ENCODE assay signal across 9 mouse cellular contexts in the genomic region with DNA sequence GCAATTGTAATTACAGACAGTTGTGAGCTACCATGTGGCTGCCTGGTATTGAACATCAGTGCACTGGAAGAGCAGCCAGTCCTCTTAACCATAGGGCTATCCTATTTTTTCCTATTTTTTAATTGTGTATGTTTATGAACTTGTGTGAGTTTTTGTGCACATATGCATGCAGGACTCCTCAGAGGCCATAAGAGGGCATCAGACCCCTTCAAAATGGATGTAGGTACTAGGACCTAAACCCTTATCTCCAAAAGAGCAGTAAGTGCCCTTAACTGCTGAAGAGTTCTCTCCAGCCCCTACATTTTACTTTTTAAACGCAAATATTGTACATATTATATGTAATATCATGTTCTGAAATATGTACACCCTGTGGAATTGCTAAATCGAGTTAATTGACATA. TPM values are rescaled to one million over a fixed set of nuclear protein-coding genes. Genes with fewer than 3 reads are reported as not detected.
DNase-seq lines count a peak whose midpoint lies in the region; ATAC-seq and TF ChIP-seq lines count a peak whose summit lies in the region.
"Had no signal": no experiment of that assay in that cellular context is flagged by ENCODE, and none has a peak within 500 bp of the region (broad histone marks: within the 10 kb centered on the region; RNA-seq: fewer than 3 reads in every experiment).

No protein-coding gene starts in this region.

- no peak for TF ChIP-seq EP300 in MEL (IDR thresholded peaks at IDR 0.05; ENCODE audit: low read depth in 1 of 2, low read length in 2 of 2)

- H3K9me3 ChIP-seq in intestine, postnatal 0 days (ENCODE audit: control insufficient read depth): no peaks in the 10 kb centered on the region
- H3K9me3 ChIP-seq in intestine, embryonic 16.5 days (ENCODE audit: control insufficient read depth, low read length): no peaks in the 10 kb centered on the region
- no peaks in the 10 kb centered on the region for H3K9me3 ChIP-seq in MEL (replicated peaks; ENCODE audit: insufficient read depth, low read length)
- H3K9me3 ChIP-seq: heart, embryonic 12.5 days; neural tube, embryonic 13.5 days had no signal

- H3K27me3 ChIP-seq in intestine, postnatal 0 days (replicated peaks; ENCODE audit: control insufficient read depth, insufficient read depth, low read length): no peaks in the 10 kb centered on the region
- 0 out of 2 replicates have a peak, but pooled peaks cover 3% of the 10 kb centered on the region for H3K27me3 ChIP-seq in intestine, embryonic 16.5 days (replicated peaks; ENCODE audit: control insufficient read depth, insufficient read depth, low read length)
- H3K27me3 ChIP-seq in MEL (ENCODE audit: control insufficient read depth in 1 of 2, insufficient read depth in 2 of 2, low read length in 2 of 2): peaks cover 0 to 2% of the 10 kb centered on the region in 2 experiments; a peak in 2 of 4 replicates

- H3K9ac ChIP-seq in intestine, postnatal 0 days (ENCODE audit: low read depth, low read length): no peak overlapping the region
- H3K9ac ChIP-seq in intestine, embryonic 16.5 days (ENCODE audit: low read depth, low read length): no peak overlapping the region
- H3K9ac ChIP-seq in MEL (ENCODE audit: control insufficient read depth, low read depth, low read length, poor library complexity, severe bottlenecking): no peak overlapping the region
- H3K9ac ChIP-seq: heart, embryonic 12.5 days; neural tube, embryonic 13.5 days had no signal

- no peaks in the 10 kb centered on the region for H3K79me2 ChIP-seq in MEL (ENCODE audit: control insufficient read depth, insufficient read depth, low read length, poor library complexity)

- ATAC-seq in intestine, postnatal 0 days: no peak
- no peak for ATAC-seq in intestine, embryonic 16.5 days
- no peak for ATAC-seq in erythroblast, adult 5-6 weeks (replicated peaks; ENCODE audit: low FRiP score, poor library complexity, severe bottlenecking)

- no peak overlapping the region for H3K27ac ChIP-seq in intestine, postnatal 0 days (ENCODE audit: low read depth, low read length)
- H3K27ac ChIP-seq in intestine, embryonic 16.5 days (ENCODE audit: low read length): no peak overlapping the region
- no peak overlapping the region for H3K27ac ChIP-seq in MEL (ENCODE audit: control insufficient read depth, low read depth, low read length)
- H3K27ac ChIP-seq: neural tube, embryonic 13.5 days had no signal

- TF ChIP-seq POLR2A in MEL (IDR thresholded peaks at IDR 0.05; ENCODE audit: control insufficient read depth in 1 of 2, insufficient read depth in 1 of 2, low read depth in 1 of 2, low read length in 2 of 2, poor library complexity in 1 of 2): no peak

- no peak overlapping the region for H3K4me3 ChIP-seq in intestine, postnatal 0 days (ENCODE audit: low read depth, low read length)
- H3K4me3 ChIP-seq in intestine, embryonic 16.5 days (ENCODE audit: low read length): no peak overlapping the region
- no peak overlapping the region for H3K4me3 ChIP-seq in MEL (ENCODE audit: control insufficient read depth in 1 of 2, insufficient read depth in 1 of 2, low read depth in 2 of 2, low read length in 2 of 2)
- H3K4me3 ChIP-seq: heart, embryonic 12.5 days; neural tube, embryonic 13.5 days had no signal

- DNase-seq in 416B (ENCODE audit: low read depth) (peak; percentile 62), MEL (ENCODE audit: low read depth, low spot score) (peak; percentile 52)
- peak; percentile 35 for DNase-seq in embryo, embryonic 11 days
- no peak for DNase-seq in spleen, adult 12 weeks (ENCODE audit: low spot score)

- TF ChIP-seq RAD21 in MEL (IDR thresholded peaks at IDR 0.05; ENCODE audit: low read depth, low read length): peak; percentile 58

- no peaks in the 10 kb centered on the region for H3K4me1 ChIP-seq in intestine, postnatal 0 days (replicated peaks; ENCODE audit: control insufficient read depth, insufficient read depth, low read length)
- H3K4me1 ChIP-seq in intestine, embryonic 16.5 days (ENCODE audit: control insufficient read depth, insufficient read depth, low read length): no peaks in the 10 kb centered on the region
- H3K4me1 ChIP-seq in MEL (ENCODE audit: control insufficient read depth in 1 of 2, insufficient read depth in 2 of 2, low read length in 2 of 2): no peaks in the 10 kb centered on the region
- H3K4me1 ChIP-seq: heart, embryonic 12.5 days; neural tube, embryonic 13.5 days had no signal

- WGBS in intestine, postnatal 0 days: 33% methylated on average over 2 of the region's 2 CpGs
- WGBS in intestine, embryonic 16.5 days: 28% methylated on average over 2 of the region's 2 CpGs

- H3K36me3 ChIP-seq in intestine, postnatal 0 days (ENCODE audit: control insufficient read depth, insufficient read depth): no peaks in the 10 kb centered on the region
- no peaks in the 10 kb centered on the region for H3K36me3 ChIP-seq in intestine, embryonic 16.5 days (ENCODE audit: control insufficient read depth, insufficient read depth, low read length)
- no peaks in the 10 kb centered on the region for H3K36me3 ChIP-seq in MEL (ENCODE audit: control insufficient read depth in 1 of 2, insufficient read depth in 2 of 2, low read length in 2 of 2)
- H3K36me3 ChIP-seq: heart, embryonic 12.5 days; neural tube, embryonic 13.5 days had no signal

- no peak overlapping the region for H3K4me2 ChIP-seq in intestine, postnatal 0 days (replicated peaks; ENCODE audit: low read depth)
- no peak overlapping the region for H3K4me2 ChIP-seq in intestine, embryonic 16.5 days (ENCODE audit: low read depth, low read length)
- H3K4me2 ChIP-seq: heart, embryonic 12.5 days; neural tube, embryonic 13.5 days had no signal

- peak; percentile 65 for TF ChIP-seq CTCF in intestine, postnatal 0 days (IDR thresholded peaks at IDR 0.05; ENCODE audit: low read depth)
- TF ChIP-seq CTCF in MEL (IDR thresholded peaks at IDR 0.05 in 2 of 3, conservative IDR thresholded peaks at IDR 0.05 in 1 of 3; ENCODE audit: control insufficient read depth in 1 of 3, insufficient read depth in 1 of 3, low read depth in 2 of 3, low read length in 3 of 3, poor library complexity in 1 of 3, severe bottlenecking in 1 of 3): peak; percentile 13 to 56 (median 31); a peak in 5 of 6 replicates

TF ChIP-seq in MEL, 35 proteins besides CTCF, POLR2A, EP300 and RAD21:
- no peak for TF ChIP-seq NELFE (IDR thresholded peaks at IDR 0.05; ENCODE audit: low read depth, low read length)
- TF ChIP-seq SMC3 (IDR thresholded peaks at IDR 0.05; ENCODE audit: low read depth, low read length): peak; percentile 53

RNA-seq across cellular contexts. Expression of a gene that starts 11.1 kb away (rescaled TPM):
- polyA plus RNA-seq in intestine, postnatal 0 days (2015; fragmentation: Nextera tagmentation; extraction: Ambion mirVana): not detected in 2 replicates
- polyA plus RNA-seq in intestine, embryonic 16.5 days (2015; fragmentation: Nextera tagmentation; extraction: Ambion mirVana): 0.26 TPM in 1 of 2 replicates, not detected in the other
- total RNA-seq in MEL (2012; rRNA removed): not detected in 2 replicates
- polyA plus RNA-seq in MEL (2012; ENCODE audit: insufficient read depth in 1 of 2, insufficient read length in 2 of 2, low read depth in 1 of 2, low replicate concordance in 2 of 2, missing spikeins in 1 of 2): not detected
- not detected in 2 replicates for total RNA-seq in erythroblast, adult 5-6 weeks (2015; ENCODE audit: low replicate concordance)
- total RNA-seq in erythroblast, adult 5-6 weeks (2017; ENCODE audit: low replicate concordance): not detected in 2 replicates
- polyA plus RNA-seq: neural tube, embryonic 13.5 days had no signal

RNA-seq across cellular contexts. Expression of a gene that starts 11.3 kb away (rescaled TPM):
- not detected in 2 replicates for polyA plus RNA-seq in intestine, postnatal 0 days (2015; fragmentation: Nextera tagmentation; extraction: Ambion mirVana)
- polyA plus RNA-seq in intestine, embryonic 16.5 days (2015; fragmentation: Nextera tagmentation; extraction: Ambion mirVana): 0.16 TPM in 1 of 2 replicates, not detected in the other
- not detected in 2 replicates for total RNA-seq in MEL (2012; rRNA removed)
- polyA plus RNA-seq in MEL (2012; ENCODE audit: insufficient read depth in 1 of 2, insufficient read length in 2 of 2, low read depth in 1 of 2, low replicate concordance in 2 of 2, missing spikeins in 1 of 2): not detected
- total RNA-seq in erythroblast, adult 5-6 weeks (2015; ENCODE audit: low replicate concordance): not detected in 2 replicates
- not detected in 2 replicates for total RNA-seq in erythroblast, adult 5-6 weeks (2017; ENCODE audit: low replicate concordance)
- polyA plus RNA-seq: neural tube, embryonic 13.5 days had no signal

RNA-seq across cellular contexts. Expression of a gene that starts 43.7 kb away (rescaled TPM):
- 1.3 TPM in 2 replicates for polyA plus RNA-seq in intestine, postnatal 0 days (2015; fragmentation: Nextera tagmentation; extraction: Ambion mirVana)
- polyA plus RNA-seq in intestine, embryonic 16.5 days (2015; fragmentation: Nextera tagmentation; extraction: Ambion mirVana): 5.4 and 6.9 TPM in 2 replicates
- 0.03 and 0.23 TPM in 2 replicates for total RNA-seq in MEL (2012; rRNA removed)
- polyA plus RNA-seq in MEL (2012; ENCODE audit: insufficient read depth in 1 of 2, insufficient read length in 2 of 2, low read depth in 1 of 2, low replicate concordance in 2 of 2, missing spikeins in 1 of 2): under 1 TPM in 1 of 2 experiments, not detected in 1; 0.01 TPM
- 12.5 and 31.3 TPM in 2 replicates for total RNA-seq in erythroblast, adult 5-6 weeks (2015; ENCODE audit: low replicate concordance)
- total RNA-seq in erythroblast, adult 5-6 weeks (2017; ENCODE audit: low replicate concordance): 5.8 and 6.0 TPM in 2 replicates
